Mouse (Mus musculus): ENCODE results near the gene Fgfr2.

- no peak for TF ChIP-seq CTCF (IDR thresholded peaks at IDR 0.05; ENCODE audit: borderline replicate concordance, extremely low read depth, insufficient read depth, insufficient read length)
- no peak for TF ChIP-seq POLR2A (IDR thresholded peaks at IDR 0.05; ENCODE audit: borderline replicate concordance, extremely low read depth, insufficient read depth, insufficient read length, poor library complexity, severe bottlenecking)
Measured at GRCm38 (mm10) chr7:132998639-132999038, 124.5 kb downstream of the Fgfr2 start.

Data from brain, embryonic 14.5 days (tissue).